Mouse (Mus musculus) kidney, adult 9 months (tissue): ENCODE results near the gene Card10.

ENCODE experiments used
- DNase-seq: peaks from one replicate; pipeline ENCODE4 v3.0.0; 2022

Card10 gene

GRCm38 (mm10) chr15:78834233-78835005 lies 31.6 kb upstream of the Card10 start:
- peak; percentile 36 for DNase-seq

GRCm38 (mm10) chr15:78833582-78833981 lies 30.7 kb upstream of the Card10 start:
- DNase-seq = peak; percentile 26

GRCm38 (mm10) chr15:78832701-78833123 lies 29.9 kb upstream of the Card10 start:
- peak; percentile 80 for DNase-seq

GRCm38 (mm10) chr15:78831720-78832657 lies 29.1 kb upstream of the Card10 start:
- DNase-seq = peak; percentile 70

- DNase-seq = no peak
These were observed 28.2 kb upstream of the Card10 start for GRCm38 (mm10) chr15:78830742-78831719.

- no peak for DNase-seq
These were observed 26.8 kb upstream of the Card10 start for GRCm38 (mm10) chr15:78829636-78830035.

GRCm38 (mm10) chr15:78828315-78828714 lies 25.5 kb upstream of the Card10 start:
- no peak for DNase-seq

- DNase-seq = peak; percentile 80
These were observed 23.7 kb upstream of the Card10 start for GRCm38 (mm10) chr15:78826213-78827204.

GRCm38 (mm10) chr15:78816074-78816391 lies 13.2 kb upstream of the Card10 start:
- DNase-seq = no peak

GRCm38 (mm10) chr15:78815314-78816073 lies 12.7 kb upstream of the Card10 start:
- DNase-seq = no peak

- DNase-seq = no peak
These were observed 10.8 kb upstream of the Card10 start for GRCm38 (mm10) chr15:78813603-78814002.

GRCm38 (mm10) chr15:78810146-78810545 lies 7.3 kb upstream of the Card10 start:
- DNase-seq = no peak

- DNase-seq = no peak
These were observed 6.9 kb upstream of the Card10 start for GRCm38 (mm10) chr15:78809739-78810138.

GRCm38 (mm10) chr15:78808980-78809379 lies 6.1 kb upstream of the Card10 start:
- DNase-seq = no peak

GRCm38 (mm10) chr15:78807141-78807540 lies 4.3 kb upstream of the Card10 start:
- no peak for DNase-seq

- DNase-seq = no peak
These were observed 3.8 kb upstream of the Card10 start for GRCm38 (mm10) chr15:78806614-78807013.

GRCm38 (mm10) chr15:78805351-78805750 lies 2.5 kb upstream of the Card10 start:
- DNase-seq = no peak

- peak; percentile 90 for DNase-seq
These were observed 1.5 kb upstream of the Card10 start for GRCm38 (mm10) chr15:78804326-78804725.

GRCm38 (mm10) chr15:78803499-78803900 lies 658 bp upstream of the Card10 start:
- peak; percentile 86 for DNase-seq

- no peak for DNase-seq
These were observed 686 bp downstream of the Card10 start for GRCm38 (mm10) chr15:78801971-78802741.
